Mouse (Mus musculus): ENCODE measurements at regions not wholly inside any gene's neighbourhood (a gene's known extent, or its start where the extent isn't known, plus 50 kb on each side); places are given as distances from the start of the nearest gene placed in this dataset.

DNA sequence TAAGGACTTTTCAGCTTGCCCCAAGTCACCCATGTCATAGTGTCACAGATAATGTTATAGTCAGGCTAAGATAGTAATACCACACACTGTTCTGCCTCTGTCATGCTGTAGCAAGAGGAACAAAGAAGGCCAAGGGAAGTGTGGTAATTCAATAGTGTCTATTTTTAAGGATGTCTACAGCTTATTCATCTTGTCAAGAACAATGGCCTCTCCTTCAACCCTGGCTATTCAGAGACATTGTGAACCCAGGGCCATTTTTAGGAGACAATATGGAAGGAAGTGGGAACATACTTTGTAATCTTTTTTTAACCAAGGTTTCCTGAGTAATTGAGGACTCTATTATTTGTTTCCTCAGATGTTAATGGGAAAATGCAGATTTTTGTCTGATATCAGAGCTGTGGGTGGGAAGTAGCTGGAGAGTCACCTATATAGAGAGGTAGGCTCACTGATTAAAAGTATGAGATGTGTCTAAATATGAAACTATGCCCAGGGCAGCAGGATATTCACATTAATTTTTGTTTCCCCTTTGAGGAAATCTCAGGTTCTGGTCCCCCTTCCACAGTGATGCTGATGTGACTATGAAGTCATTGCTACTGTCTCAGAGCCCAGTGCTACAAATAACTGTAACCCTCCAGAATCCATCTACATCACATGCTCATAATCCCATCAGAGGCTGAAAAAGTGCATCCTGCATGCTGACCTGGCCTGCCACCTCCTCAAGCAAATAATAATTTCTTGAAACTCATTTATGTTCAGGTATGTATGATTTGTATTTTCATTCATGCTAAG, 85.7 kb upstream of the Lrrc3b start:
- Histone ChIP-seq H3K36me3 (no peaks in the 10 kb centered on the region), H3K9ac (no peak overlapping the region)
- peak; percentile 49; the same call in 1 of the 2 replicates for ATAC-seq (replicated peaks; ENCODE audit: low FRiP score)

DNA sequence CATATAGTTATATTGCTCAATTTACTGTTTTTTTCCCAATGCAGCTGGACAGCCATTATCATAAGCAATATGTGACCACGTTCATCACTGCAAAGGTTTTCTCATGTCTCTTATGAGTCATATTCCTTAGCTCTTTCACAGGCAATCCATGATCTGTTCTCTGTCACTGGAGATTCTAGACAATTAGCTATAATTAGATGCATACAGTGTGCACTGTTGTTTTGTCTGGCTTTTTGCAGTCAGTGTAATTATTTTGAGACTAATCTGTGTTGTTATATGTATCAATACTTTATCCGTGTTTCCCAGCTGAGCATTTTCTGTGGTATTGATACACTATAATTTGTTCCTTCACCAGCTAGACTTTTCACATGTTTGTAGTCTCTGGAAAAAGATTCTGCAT, 61.8 kb upstream of the Lrrc3b start:
- H3K27me3 ChIP-seq, result no peaks in the 10 kb centered on the region
- no peaks in the 10 kb centered on the region for H3K9me3 ChIP-seq (replicated peaks)
- 79% methylated on average over 2 of the region's 2 CpGs for WGBS
- ATAC-seq (replicated peaks; ENCODE audit: low FRiP score), result no peak
- H3K4me3 ChIP-seq (replicated peaks), result no peak overlapping the region
- no peak overlapping the region for H3K27ac ChIP-seq
- H3K4me2 ChIP-seq, result no peak overlapping the region
- no peaks in the 10 kb centered on the region for H3K4me1 ChIP-seq
- H3K9ac ChIP-seq, result no peak overlapping the region
- no peaks in the 10 kb centered on the region for H3K36me3 ChIP-seq

More for the DNA sequence above, 85.7 kb upstream of the Lrrc3b start:
- Histone ChIP-seq H3K9me3 (replicated peaks) (no peaks in the 10 kb centered on the region), H3K4me3 (replicated peaks) (no peak overlapping the region), H3K4me1 (no peaks in the 10 kb centered on the region), H3K4me2 (no peak overlapping the region), H3K27ac (no peak overlapping the region), H3K27me3 (no peaks in the 10 kb centered on the region)
